Mouse (Mus musculus) cerebellum, adult 11 months (tissue): ENCODE results near the gene Socs2.
"Not testable (repeated sequence)": the region's sequence is repeated elsewhere in the genome, so short reads cannot be mapped to it uniquely, and the experiment has no call there.

ENCODE experiments used
- DNase-seq: peaks from one replicate; pipeline ENCODE4 v3.0.0; 2022

The Socs2 gene

DNA sequence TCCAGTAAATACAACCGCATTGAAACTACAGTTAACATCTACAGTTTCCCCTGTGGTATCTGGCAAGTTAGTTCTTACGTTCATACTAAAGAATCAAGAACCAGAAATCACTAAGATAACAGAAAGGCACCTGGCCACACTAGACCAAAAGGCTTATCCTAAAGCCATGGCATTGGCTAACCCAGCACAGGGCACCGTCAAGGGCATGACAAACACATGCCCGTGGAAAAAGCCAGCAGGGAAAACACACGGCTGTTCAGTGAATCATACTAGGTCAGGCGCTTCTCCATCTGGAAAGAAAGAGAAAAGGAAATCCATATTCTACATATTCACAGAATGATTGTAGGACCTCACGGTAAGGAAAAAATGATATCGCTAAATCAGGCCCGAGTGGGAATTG, 26.1 kb downstream of the Socs2 start:
- no peak for DNase-seq

DNA sequence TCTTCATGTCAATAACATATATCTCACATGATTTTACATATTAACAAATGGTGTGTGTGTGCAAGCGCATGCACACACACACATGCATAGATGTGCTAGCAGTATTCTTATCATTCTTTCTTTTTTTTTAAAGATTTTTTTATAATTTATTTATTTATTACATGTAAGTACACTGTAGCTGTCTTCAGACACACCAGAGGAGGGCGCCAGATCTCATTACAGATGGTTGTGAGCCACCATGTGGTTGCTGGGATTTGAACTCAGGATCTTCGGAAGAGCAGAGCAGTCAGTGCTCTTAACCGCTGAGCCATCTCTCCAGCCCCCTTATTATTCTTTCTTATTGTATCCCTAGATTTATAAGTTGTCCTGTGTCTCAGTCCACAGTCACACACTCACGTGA, 27.2 kb downstream of the Socs2 start:
- not testable (repeated sequence) for DNase-seq

DNA sequence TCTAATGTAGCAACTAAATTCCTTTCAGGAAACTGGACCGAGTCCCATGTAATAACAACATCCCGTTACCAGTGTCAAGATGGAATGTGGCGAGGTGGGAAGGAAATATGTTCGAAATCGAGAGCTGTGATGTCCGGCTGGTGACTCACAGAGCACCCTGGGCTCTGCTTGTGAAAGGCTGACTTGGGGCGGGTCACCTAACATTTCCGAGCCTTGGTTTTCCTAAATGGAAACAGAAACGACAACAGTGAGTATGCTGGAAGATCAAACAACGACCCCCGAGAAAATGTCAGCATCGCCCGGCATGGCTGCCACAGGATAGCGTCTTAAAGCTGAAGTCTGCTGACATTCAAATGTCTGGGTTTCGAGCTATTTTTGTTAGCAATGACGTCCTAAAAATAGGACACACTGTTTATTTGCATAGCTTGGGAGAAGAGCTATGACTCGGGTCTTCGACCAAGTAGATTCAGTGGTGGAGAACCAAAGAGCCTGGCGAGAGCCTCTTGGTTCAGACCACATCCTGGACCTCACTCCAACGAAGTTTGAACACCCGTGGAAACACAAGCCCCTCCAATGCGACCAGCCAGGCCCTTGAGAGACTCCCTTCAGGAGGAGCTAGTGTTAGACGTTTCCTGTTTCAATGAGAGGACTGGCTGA, 28.0 kb downstream of the Socs2 start:
- DNase-seq: no peak

DNA sequence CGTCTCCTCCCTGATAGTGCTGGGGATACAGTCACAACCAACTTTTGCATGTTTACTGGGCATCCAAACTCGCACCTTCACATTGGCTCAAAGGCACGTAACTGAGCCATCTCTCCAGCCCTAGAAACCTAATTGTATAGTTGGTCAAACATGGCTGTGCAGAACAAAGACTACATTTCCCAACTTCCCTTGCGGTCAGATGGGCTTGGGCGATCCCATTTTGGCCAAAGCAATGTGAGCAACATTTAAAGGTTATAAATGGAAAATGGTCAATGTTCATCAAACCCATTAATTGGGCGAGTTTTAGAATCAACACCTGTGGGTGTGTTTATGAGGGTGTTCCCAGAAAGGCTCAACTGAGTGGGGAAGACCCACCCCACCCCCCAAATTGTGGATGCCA, 30.5 kb downstream of the Socs2 start:
- no peak for DNase-seq

DNA sequence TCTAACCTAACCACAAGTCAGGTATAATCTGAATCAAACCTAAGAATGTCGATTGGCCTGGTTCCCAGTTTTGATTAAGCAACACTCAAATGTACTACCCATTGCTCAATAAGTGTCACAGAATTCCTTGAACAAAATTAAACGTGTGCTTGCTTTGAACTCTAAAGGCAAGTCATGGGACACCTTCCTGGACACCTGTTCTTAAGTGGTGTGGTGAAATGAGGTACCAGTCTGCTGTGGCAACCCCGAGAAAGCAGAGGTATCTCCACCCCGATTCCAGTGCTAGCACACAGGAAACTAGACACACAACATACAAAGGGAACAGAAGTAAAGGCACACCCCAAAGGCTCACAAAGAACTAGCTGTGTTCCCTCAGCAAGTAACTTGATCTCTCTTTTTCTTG, 31.2 kb downstream of the Socs2 start:
- DNase-seq: no peak

DNA sequence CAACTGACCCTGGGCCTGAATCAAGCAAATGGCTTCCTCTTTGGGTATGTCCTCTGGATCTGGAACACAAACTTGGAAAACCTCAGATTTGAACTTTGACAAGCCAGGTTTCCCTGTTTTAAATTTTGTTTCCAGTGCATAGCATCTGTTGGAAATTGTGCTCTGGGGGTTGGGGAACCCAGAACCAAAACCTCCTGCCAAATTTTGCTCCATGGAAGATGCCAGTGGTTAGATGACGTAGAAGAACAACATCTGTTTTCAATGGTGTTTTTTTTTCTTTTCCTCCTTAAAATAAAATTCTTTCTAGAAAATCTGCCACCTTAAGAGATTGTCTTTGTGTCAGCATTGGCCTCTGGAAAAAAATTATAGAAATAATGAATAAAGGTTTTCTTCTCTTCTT, 31.9 kb downstream of the Socs2 start:
- no peak for DNase-seq

DNA sequence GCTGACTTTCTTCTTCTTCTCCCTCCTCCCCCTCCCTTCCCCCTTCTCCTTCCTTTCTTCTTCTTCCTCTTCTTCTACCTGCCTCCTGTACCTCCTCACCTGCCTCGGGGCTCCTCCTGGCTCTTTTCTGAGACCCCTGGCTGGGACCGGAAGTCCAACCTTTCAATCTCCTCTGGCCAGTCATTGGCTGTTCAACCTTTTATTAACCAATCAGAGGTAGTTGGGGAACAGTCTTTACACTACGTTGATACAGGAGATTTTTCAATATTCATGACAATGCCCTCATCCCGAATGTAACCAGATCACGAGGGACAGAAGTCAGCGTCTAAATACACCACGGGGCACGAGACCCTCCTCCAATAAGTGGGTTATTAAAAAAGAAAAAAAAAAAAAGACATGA, 32.5 kb downstream of the Socs2 start:
- no peak for DNase-seq

DNA sequence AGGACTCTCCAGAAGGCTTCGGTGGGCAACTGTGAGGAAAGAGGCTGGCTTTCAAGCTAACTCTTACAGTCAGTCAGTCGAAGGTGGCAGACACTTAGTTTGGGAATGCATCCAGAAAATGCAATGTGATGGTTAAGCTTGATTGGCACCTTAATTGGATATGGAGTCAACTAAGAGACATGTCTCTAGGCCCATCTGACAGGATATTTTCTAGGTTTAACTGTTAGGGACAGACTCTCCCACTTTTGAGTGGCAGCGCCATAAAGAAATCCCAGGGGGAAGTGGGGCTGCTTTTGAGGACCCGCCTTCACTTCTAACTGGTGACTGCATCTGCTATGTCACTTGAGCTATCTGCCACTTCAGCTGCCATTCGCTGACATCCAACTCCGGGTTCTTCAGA, 43.6 kb downstream of the Socs2 start:
- no peak for DNase-seq

DNA sequence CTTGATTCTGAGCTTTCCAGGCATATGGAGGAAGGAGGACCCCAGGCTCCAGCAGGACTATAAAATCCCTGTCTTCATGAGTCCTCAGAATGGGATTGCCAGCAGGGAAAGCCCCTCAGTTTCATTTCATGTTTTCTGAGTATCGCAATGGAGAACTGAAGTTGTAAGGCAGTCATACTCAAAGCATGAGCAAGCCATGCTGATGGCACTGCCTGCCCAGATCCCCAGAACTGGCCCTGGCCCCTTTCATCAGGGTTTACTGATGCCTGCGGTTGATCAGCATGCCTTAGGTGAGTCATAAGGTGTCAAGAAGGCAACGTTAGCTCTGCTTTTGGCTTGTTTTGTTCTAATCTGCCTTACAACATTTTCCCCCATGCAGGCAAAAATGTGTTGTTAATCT, 45.0 kb downstream of the Socs2 start:
- no peak for DNase-seq

DNA sequence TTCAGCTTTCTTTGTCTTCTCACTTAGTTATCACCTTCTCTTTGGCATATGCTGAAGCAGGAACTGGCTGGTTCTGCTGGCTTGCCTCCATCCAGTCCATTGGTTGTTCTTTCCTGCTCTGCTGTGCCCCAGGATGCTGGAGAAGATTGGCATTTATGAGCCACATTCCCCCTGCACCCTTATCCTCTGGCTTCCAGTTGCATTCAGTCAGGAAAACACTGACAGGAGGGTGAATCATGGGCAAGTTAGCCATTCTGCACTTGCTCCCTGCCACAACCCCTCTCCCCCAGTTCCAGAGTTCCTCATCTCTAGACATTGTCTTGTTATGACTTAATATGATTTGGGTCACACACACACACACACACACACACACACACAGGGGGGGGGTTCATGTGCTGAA, 47.8 kb downstream of the Socs2 start:
- no peak for DNase-seq

DNA sequence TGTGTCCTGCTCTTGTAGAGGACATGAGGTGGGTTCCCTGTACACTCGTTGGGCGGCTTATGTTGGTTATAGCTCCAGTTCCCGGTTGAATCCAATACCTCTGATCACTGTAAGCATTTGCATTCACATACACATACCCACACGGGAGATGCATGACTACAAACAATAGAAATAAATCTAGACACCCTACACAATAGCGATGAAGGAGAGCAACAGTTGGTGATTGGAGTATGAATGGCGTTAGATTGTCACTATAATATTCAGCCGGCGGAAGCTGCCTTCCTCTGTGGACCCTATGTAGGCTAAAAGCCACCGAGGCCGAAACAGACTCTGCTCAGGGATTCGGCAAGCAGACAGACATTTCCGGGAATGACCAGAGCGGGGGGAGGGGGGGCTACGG, 48.8 kb downstream of the Socs2 start:
- no peak for DNase-seq

DNA sequence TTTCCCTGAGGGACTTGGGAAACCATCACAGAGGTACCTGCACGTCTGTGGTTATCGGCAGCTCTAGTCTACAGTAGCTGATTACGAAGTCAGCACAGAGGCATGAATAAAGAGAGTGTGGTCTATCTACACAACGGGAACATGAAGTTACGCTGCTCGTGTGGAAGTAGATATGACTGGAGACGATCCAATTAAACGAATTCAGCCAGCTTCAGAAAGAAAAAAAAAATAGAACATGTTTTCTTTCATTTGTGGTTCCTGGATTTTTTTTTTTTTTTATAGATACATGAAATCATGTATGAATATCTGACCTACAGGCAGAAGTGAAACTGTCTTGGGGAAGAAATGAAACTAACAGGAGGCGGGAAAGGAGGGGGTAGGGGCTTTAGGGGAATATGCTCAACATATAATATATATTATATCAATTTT, 49.3 kb downstream of the Socs2 start:
- DNase-seq: no peak

DNA sequence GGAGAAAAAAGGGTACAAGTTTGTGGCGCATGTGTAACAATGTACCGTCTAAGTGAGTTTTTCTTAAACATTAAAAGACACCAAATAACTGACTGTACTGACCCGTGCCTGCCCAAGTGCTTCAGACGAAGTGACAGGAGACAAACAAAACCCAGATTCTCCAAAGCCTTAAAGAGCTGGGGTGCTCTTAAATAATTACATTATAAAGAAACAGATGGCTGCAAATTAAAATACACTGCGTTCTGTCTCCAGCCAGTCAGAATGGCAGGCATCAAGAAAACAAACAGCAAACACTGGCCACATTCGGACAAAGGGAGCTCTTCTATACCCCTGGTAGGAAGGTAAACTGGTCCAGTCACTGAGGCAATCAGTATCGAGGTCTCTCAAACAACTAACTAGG, 49.7 kb downstream of the Socs2 start:
- no peak for DNase-seq

DNA sequence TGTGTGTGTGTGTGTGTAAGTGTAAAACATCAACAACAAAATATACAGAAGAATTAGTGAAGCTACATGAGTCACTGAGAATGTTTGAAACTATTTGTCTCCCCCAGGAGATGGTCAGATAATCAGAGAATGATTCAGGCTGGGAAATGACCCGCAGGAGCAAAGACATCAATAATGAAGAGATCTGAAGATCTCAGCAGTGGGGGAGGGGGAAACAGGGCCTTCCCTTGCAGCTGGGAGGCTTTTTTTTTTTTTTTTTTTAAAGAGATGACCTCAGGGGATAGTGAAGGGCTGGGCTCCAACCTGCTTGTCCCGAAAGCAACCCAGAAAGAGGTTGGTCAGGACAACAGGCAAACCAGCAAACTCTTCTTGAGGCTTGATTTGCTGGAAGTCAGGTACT, 54.7 kb downstream of the Socs2 start:
- no peak for DNase-seq

DNA sequence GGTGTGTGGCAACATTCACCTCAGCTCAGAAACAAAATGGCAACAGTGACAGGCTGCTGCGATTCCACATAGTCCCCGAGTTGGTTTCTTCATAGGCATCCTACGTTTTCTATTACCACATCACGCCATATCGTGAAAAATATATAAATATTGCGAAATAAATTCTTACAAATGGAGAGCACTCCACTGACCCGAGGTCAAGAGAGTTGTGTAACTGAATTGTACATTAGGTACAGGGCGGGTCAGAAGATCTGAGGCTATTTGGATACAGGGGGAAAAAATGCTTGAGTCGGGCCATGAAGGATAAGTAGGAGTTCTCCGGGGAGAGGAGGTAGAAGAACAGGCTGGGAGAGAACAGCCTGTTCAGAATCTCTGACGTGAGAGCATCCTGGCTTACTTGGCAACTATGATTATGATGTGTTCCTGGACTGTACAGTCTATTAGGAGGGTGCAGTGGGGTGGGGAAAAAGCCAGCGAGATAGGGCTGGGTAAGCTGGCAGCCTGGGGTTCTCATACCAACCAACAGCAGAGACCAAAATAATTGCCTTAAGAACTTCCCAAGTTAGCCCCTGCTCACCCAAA, 55.6 kb downstream of the Socs2 start:
- DNase-seq: no peak

DNA sequence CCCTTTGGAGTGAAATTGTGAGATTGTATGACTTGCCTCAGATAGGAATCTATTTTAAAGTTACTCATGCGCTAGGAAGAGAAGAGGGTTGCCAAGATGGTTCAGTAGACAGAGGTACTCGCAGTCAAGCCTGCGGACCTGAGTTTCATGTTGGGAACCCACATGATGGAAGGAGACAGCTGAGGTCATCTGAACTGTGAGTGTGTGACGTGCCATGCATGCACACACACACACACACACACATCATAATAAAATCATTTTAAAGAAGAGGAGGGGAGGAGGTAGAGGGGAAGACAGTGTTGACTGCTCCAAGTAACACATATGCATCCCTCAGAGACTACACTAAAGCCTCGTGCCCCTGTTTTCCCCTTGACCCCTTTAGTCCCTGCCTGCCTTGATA, 56.9 kb downstream of the Socs2 start:
- no peak for DNase-seq

DNA sequence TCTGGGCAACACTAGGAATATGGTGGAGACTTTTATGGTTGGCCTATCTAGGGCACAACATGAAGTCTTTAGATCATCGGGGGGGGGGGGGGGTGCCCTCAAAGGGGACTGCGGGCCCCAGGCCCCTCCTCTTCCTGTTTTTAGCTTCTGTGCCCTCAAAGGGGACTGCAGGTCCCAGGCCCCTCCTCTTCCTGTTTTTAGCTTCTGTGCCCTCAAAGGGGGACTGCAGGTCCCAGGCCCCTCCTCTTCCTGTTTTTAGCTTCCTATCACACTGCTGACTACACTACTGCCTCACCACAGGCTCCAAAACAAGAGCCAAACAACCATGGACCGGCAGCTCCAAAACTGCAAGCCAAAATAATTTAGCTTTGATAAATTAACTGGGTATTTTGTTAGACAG, 59.3 kb downstream of the Socs2 start:
- DNase-seq: no peak

DNA sequence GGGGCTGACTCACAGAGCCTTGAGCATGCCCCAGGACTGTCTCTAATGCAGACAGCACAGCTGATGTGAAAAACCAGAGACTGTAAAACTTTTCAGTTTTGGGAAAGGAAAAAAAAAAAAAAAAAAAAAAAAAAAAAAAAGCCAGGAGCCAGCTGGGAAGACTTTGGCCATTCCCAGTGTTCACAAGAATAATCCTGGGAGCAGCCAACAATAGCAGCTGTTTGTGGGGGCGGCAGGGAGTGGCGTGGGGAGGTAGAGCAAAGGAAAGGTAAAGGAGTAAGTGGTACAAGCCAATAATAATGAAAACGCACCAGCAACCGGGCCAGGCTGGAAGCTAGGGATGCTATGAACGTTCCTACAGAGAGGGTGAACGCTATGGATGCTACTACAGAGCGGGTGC, 60.3 kb downstream of the Socs2 start:
- DNase-seq: no peak

DNA sequence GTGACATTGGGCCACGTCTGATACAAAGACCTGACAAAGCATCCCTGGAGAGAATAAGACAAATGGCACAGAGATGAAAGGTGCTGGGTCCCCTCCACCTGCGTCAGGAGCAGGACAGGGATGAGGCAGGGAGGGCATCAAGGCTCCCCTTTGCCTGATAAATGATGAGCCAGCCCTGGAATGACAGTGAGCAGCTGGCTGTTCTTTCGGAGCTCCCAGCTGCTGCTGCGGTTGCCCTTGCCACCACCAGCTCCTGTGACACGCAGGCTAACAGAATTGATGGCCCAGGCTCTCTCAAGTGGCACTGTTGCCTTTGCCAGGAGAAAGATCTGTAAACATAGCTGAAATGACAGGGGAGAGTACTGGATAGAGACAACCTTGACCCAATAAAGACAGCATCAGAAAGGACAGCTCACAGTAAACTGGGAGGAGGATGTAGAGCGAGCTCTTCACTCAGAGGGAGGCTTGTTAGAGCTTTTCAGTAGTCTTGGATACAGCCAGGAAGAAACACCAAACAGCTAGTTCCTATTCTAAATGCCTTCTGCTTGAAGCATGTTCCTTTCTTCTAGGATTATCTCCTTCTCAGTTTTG, 61.2 kb downstream of the Socs2 start:
- no peak for DNase-seq

DNA sequence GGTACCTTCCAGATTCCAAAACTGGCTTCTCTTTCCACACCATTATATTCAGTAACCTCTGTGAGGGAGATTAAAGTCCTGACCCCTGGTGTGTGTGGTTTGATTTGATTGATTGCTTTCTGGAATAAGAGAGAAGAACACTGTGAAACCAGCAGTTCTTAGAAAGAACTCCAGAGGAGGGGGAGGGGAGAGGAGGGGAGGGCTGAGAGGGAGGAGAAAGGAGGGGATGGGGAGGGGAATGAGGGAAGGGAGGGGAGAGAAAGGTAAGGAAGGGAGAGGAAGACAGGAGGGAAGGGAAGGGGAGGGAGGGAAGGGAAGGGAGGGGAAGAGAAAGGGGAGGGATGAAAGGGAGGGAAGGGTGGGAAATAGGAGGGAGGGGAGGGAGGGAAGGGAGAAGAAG, 62.3 kb downstream of the Socs2 start:
- DNase-seq: no peak

DNA sequence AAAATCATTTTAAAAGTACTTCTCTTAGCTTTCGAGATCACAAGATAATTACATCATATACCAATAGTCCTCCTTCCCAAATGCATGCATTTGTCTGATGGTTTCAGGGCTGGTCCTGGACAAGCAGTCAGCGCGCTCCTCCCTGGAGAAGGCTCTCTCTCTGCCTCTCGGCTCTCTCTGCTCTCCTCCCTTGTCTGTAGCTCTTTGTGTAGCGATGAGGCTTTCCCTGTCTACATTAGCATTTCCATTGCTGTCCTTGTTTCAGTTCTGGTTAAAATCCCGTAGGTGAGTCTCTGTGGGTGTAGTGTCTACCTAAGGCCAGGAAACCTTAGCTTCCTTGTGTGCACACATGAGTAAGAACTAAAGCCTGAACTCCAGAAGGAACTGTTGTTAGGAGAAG, 62.9 kb downstream of the Socs2 start:
- DNase-seq: no peak

DNA sequence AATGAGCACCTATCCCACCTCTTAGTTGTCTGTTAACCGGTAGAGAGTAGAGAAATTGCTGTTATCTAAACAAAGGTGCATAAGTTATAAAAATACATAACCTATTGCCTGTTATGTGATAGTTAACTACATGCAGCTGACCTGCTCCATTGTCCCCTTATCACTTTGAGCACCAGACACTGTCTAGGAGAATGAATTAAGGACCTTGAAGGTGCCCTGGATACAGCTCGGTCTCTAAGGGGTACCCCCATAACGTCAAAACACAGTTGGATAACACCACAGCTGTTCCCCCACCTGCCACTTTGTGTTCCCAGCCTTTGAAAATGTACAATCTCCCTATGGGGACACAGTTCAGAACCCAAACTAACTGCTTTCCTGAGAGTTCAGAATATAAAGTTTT, 68.5 kb downstream of the Socs2 start:
- DNase-seq: no peak

DNA sequence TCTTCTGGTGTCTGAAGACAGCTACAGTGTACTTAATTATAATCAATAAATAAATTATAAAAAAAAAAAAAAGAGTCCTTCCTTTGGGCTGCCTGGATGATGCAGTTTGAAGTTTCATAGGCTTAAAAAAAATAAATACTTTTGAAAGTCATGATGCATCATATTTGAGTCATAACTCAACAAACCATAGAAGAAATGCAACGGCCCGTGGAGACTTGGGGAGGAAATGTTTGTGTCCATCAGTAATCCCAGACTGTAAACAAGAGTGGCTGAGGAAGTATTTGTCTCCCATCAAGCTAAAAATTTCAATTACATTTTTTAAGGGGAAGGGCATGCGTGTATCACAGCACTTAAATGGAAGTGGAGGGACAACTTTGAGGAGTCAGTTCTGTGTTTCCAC, 69.2 kb downstream of the Socs2 start:
- DNase-seq: no peak

DNA sequence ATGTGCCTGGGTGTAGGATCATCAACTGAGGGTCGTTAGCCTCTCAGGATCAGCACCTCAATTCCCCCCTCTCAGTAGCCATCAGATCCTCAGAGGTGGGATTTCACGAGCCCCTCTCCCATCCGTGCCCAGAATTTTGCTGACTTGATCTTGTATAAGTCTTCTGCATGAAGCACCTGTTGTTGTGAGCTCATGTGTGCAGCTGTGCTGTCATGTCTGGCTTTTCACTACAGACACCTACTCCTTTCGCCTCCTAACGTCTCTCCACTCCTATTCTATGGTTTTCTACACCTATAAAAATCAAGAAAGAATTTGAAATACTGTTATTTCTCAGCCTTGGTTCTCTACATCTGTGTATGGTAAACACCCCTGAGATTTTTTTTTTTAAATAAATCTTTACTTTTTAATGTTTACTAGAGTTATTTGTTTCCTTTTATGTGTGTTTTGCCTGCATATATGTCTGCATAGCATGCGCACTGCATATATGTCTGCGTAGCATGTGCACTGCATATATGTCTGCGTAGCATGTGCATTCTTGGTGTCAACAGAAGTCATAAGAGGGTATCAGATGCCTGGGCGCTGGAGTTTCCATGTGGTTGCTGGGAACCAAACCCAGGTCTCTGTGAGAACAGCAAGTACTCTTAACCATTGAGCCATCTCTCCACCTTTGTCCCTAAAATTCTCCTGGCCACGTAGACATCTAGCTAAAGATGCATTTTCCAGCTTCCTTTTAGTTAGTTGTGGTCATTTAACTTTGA, 74.0 kb downstream of the Socs2 start:
- no peak for DNase-seq
